In genomic region chr6:72900952-72901351, GRCm38 (mm10) we compare ENCODE assay signal across 9 mouse cellular contexts. TPM values are rescaled to one million over a fixed set of nuclear protein-coding genes. Genes with fewer than 3 reads are reported as not detected.
A peak's percentile ranks its signal among the peaks of the same experiment; 100 is the strongest.
DNase-seq lines count a peak whose midpoint lies in the region; ATAC-seq and TF ChIP-seq lines count a peak whose summit lies in the region.
"Had no signal": no experiment of that assay in that cellular context is flagged by ENCODE, and none has a peak within 500 bp of the region (broad histone marks: within the 10 kb centered on the region; RNA-seq: fewer than 3 reads in every experiment).

No protein-coding gene starts in this region.

- no peaks in the 10 kb centered on the region for H3K27me3 ChIP-seq in kidney, postnatal 0 days (ENCODE audit: insufficient read depth, low read length)
- H3K27me3 ChIP-seq in hindbrain, postnatal 0 days (ENCODE audit: insufficient read depth, low read length), result no peaks in the 10 kb centered on the region
- H3K27me3 ChIP-seq in neural tube, embryonic 12.5 days (replicated peaks), result no peaks in the 10 kb centered on the region

- peak overlapping the region; percentile 99 for H3K9ac ChIP-seq in kidney, postnatal 0 days (ENCODE audit: low read depth, low read length)
- peak overlapping the region; percentile 100; the same call in 1 of the 2 replicates for H3K9ac ChIP-seq in hindbrain, postnatal 0 days (replicated peaks; ENCODE audit: low read length)
- H3K9ac ChIP-seq in neural tube, embryonic 12.5 days, result peak overlapping the region; percentile 100; the same call in 1 of the 2 replicates

- WGBS in kidney, postnatal 0 days, result 56% methylated on average over 7 of the region's 7 CpGs
- WGBS in hindbrain, postnatal 0 days, result 68% methylated on average over 7 of the region's 7 CpGs
- WGBS in neural tube, embryonic 12.5 days, result 58% methylated on average over 7 of the region's 7 CpGs

- peak overlapping the region; percentile 91; the same call in 1 of the 2 replicates for H3K4me3 ChIP-seq in kidney, postnatal 0 days (replicated peaks; ENCODE audit: low read depth, low read length)
- H3K4me3 ChIP-seq in hindbrain, postnatal 0 days (ENCODE audit: low read length), result peak overlapping the region; percentile 98; the same call in 1 of the 2 replicates
- H3K4me3 ChIP-seq in neural tube, embryonic 12.5 days, result no peak overlapping the region

- H3K36me3 ChIP-seq in kidney, postnatal 0 days (ENCODE audit: insufficient read depth, low read length), result no peaks in the 10 kb centered on the region
- H3K36me3 ChIP-seq in hindbrain, postnatal 0 days (ENCODE audit: insufficient read depth, low read length), result no peaks in the 10 kb centered on the region
- H3K36me3 ChIP-seq in neural tube, embryonic 12.5 days, result no peaks in the 10 kb centered on the region

- ATAC-seq in kidney, postnatal 0 days (replicated peaks; ENCODE audit: low FRiP score, low read depth), result no peak
- no peak for ATAC-seq in hindbrain, postnatal 0 days
- no peak for ATAC-seq in neural tube, embryonic 12.5 days (ENCODE audit: low FRiP score, low read depth)

- no peaks in the 10 kb centered on the region for H3K9me3 ChIP-seq in kidney, postnatal 0 days (replicated peaks; ENCODE audit: low read length)
- no peaks in the 10 kb centered on the region for H3K9me3 ChIP-seq in hindbrain, postnatal 0 days (ENCODE audit: low read length)
- no peaks in the 10 kb centered on the region for H3K9me3 ChIP-seq in neural tube, embryonic 12.5 days

- no peak for DNase-seq in kidney, postnatal 0 days (ENCODE audit: low spot score)
- DNase-seq in kidney, adult 8-10 months, result no peak
- peak; percentile 16 for DNase-seq in embryo, embryonic 11 days
- DNase-seq in hindbrain, postnatal 0 days (ENCODE audit: low spot score), result no peak
- no peak for DNase-seq in frontal cortex, postnatal 36 days (ENCODE audit: low spot score in 2 of 2)
- no peak for DNase-seq in urinary bladder, postnatal 10 days (ENCODE audit: low spot score)
- DNase-seq in lung, postnatal 36 days, result no peak
- DNase-seq: layer of hippocampus, postnatal 36 days had no signal

- peak overlapping the region; percentile 86 for H3K4me2 ChIP-seq in kidney, postnatal 0 days (ENCODE audit: low read length)
- H3K4me2 ChIP-seq in hindbrain, postnatal 0 days (ENCODE audit: low read depth, low read length), result peak overlapping the region; percentile 67
- H3K4me2 ChIP-seq in neural tube, embryonic 12.5 days (replicated peaks), result peak overlapping the region; percentile 70

- no peak for TF ChIP-seq CTCF in kidney, postnatal 0 days (IDR thresholded peaks at IDR 0.05; ENCODE audit: low read depth)
- no peak for TF ChIP-seq CTCF in hindbrain, postnatal 0 days (IDR thresholded peaks at IDR 0.05; ENCODE audit: low read depth)

- no peaks in the 10 kb centered on the region for H3K4me1 ChIP-seq in kidney, postnatal 0 days (replicated peaks; ENCODE audit: insufficient read depth, low read length)
- peaks cover 5% of the 10 kb centered on the region; the same call in 1 of the 2 replicates for H3K4me1 ChIP-seq in hindbrain, postnatal 0 days (ENCODE audit: insufficient read depth, low read length)
- peaks cover 14% of the 10 kb centered on the region for H3K4me1 ChIP-seq in neural tube, embryonic 12.5 days

- H3K27ac ChIP-seq in kidney, postnatal 0 days, result peak overlapping the region; percentile 99
- H3K27ac ChIP-seq in hindbrain, postnatal 0 days, result peak overlapping the region; percentile 98; the same call in 1 of the 2 replicates
- H3K27ac ChIP-seq in neural tube, embryonic 12.5 days, result no peak overlapping the region

RNA-seq across cellular contexts. Expression of gene Kcmf1, which starts 1.2 kb away (rescaled TPM):
- polyA plus RNA-seq in kidney, postnatal 0 days (2015; fragmentation: Nextera tagmentation; extraction: Ambion mirVana), result 53.6 and 57.7 TPM in 2 replicates
- 66.5 and 76.9 TPM in 2 replicates for total RNA-seq in hindbrain, postnatal 0 days (2014; rRNA removed)
- 50.1 and 51.0 TPM in 2 replicates for polyA plus RNA-seq in hindbrain, postnatal 0 days (2015; fragmentation: Nextera tagmentation; extraction: Ambion mirVana)
- polyA plus RNA-seq in neural tube, embryonic 12.5 days (2016; fragmentation: Nextera tagmentation; extraction: Ambion mirVana), result 45.9 and 46.7 TPM in 2 replicates

RNA-seq across cellular contexts. Expression of gene Tmsb10, which starts 57.6 kb away (rescaled TPM):
- 2,182 and 2,224 TPM in 2 replicates for polyA plus RNA-seq in kidney, postnatal 0 days (2015; fragmentation: Nextera tagmentation; extraction: Ambion mirVana)
- total RNA-seq in hindbrain, postnatal 0 days (2014; rRNA removed), result 140 and 166 TPM in 2 replicates
- polyA plus RNA-seq in hindbrain, postnatal 0 days (2015; fragmentation: Nextera tagmentation; extraction: Ambion mirVana), result 5,541 and 5,741 TPM in 2 replicates
- polyA plus RNA-seq in neural tube, embryonic 12.5 days (2016; fragmentation: Nextera tagmentation; extraction: Ambion mirVana), result 5,399 and 5,845 TPM in 2 replicates
